Mouse (Mus musculus) stomach, embryonic 16.5 days (tissue): ENCODE data around the gene Lrig2. TPM values are rescaled to one million over a fixed set of nuclear protein-coding genes. Genes with fewer than 3 reads are reported as not detected.

ENCODE experiments used
- ATAC-seq: fragments of 200-750 bp; cut with Nextera tagmentation; 2 replicates; pipeline ENCODE4 v1.8.0; 2017; ENCODE audit warnings: moderate number of reproducible peaks, moderate TSS enrichment; ENCODE audit not compliant: insufficient read depth, low FRiP score
- H3K27ac ChIP-seq: fragments of 300-500 bp; sonication (generic); 2 replicates; pipeline ENCODE4 v1.5.1; 2014; ENCODE audit warnings: low read length
- H3K27me3 ChIP-seq: fragments of 300-500 bp; sonication (generic); 2 replicates; pipeline ENCODE4 v1.6.1; 2014; ENCODE audit warnings: low read length, control low read depth, mixed read lengths; ENCODE audit not compliant: control insufficient read depth, insufficient read depth
- H3K36me3 ChIP-seq: fragments of 300-500 bp; sonication (generic); 2 replicates; pipeline ENCODE4 v1.6.1; 2014; ENCODE audit warnings: low read length; ENCODE audit not compliant: control insufficient read depth, insufficient read depth
- H3K4me1 ChIP-seq: fragments of 300-500 bp; sonication (generic); 2 replicates; pipeline ENCODE4 v1.6.1; 2014; ENCODE audit warnings: low read length, control low read depth, mixed read lengths; ENCODE audit not compliant: control insufficient read depth, insufficient read depth
- H3K4me2 ChIP-seq: fragments of 300-500 bp; sonication (generic); 2 replicates; pipeline ENCODE4 v1.6.1; 2014; ENCODE audit warnings: low read depth, low read length, mixed read lengths
- H3K4me3 ChIP-seq: fragments of 300-500 bp; sonication (generic); replicated peaks from 2 replicates; pipeline ENCODE4 v1.5.1; 2014; ENCODE audit warnings: mild to moderate bottlenecking, low read length
- H3K9ac ChIP-seq: fragments of 300-500 bp; sonication (generic); 2 replicates; pipeline ENCODE4 v1.6.1; 2014; ENCODE audit warnings: low read length
- H3K9me3 ChIP-seq: fragments of 300-500 bp; sonication (generic); replicated peaks from 2 replicates; pipeline ENCODE4 v1.6.1; 2016; ENCODE audit warnings: low read length, control low read depth; ENCODE audit not compliant: control insufficient read depth
- WGBS: fragments of 180-500 bp; shearing (Covaris S2); extraction: QIAGEN DNeasy Blood & Tissue Kit; methylation state at CpG from one replicate; pipeline ENCODE4 v1.1.7; 2014; 5-methylcytosine and 5-hydroxymethylcytosine counted together
- polyA plus RNA-seq: library from polyadenylated mRNA; unstranded; fragments of >200 nt; fragmentation: Nextera tagmentation; extraction: Ambion mirVana; gene quantifications from 2 replicates; pipeline ENCODE4 v1.2.1, GENCODE M21; 2015

Lrig2 gene
- polyA plus RNA-seq, 1 experiment from 2014 or later = 13.7 TPM

- Histone ChIP-seq H3K4me1 (no peaks in the 10 kb centered on the region), H3K4me3 (no peak overlapping the region), H3K9me3 (no peaks in the 10 kb centered on the region), H3K27ac (no peak overlapping the region), H3K36me3 (no peaks in the 10 kb centered on the region), H3K9ac (no peak overlapping the region), H3K4me2 (no peak overlapping the region), H3K27me3 (no peaks in the 10 kb centered on the region)
- 64% methylated on average over 2 of the region's 2 CpGs for WGBS
- no peak for ATAC-seq
Observed at GRCm38 (mm10) chr3:104401176-104401575, 110.5 kb downstream of the Lrig2 start.

- WGBS = 90% methylated on average over 5 of the region's 5 CpGs
Observed at GRCm38 (mm10) chr3:104400126-104400525, 111.6 kb downstream of the Lrig2 start.

GRCm38 (mm10) chr3:104399296-104400045 is 112.2 kb downstream of the Lrig2 start:
- no peaks in the 10 kb centered on the region for H3K9me3 ChIP-seq
- H3K4me3 ChIP-seq = no peak overlapping the region
- no peak overlapping the region for H3K9ac ChIP-seq
- H3K27ac ChIP-seq = no peak overlapping the region
- 81% methylated on average over 10 of the region's 10 CpGs for WGBS
- no peaks in the 10 kb centered on the region for H3K27me3 ChIP-seq
- no peaks in the 10 kb centered on the region for H3K36me3 ChIP-seq
- no peak overlapping the region for H3K4me2 ChIP-seq
- no peaks in the 10 kb centered on the region for H3K4me1 ChIP-seq
- no peak for ATAC-seq

More at GRCm38 (mm10) chr3:104400126-104400525, 111.6 kb downstream of the Lrig2 start:
- ATAC-seq = no peak
- no peaks in the 10 kb centered on the region for H3K4me1 ChIP-seq
- H3K9me3 ChIP-seq = no peaks in the 10 kb centered on the region
- no peak overlapping the region for H3K27ac ChIP-seq
- no peak overlapping the region for H3K9ac ChIP-seq
- no peaks in the 10 kb centered on the region for H3K36me3 ChIP-seq
- no peak overlapping the region for H3K4me3 ChIP-seq
- H3K27me3 ChIP-seq = no peaks in the 10 kb centered on the region
- no peak overlapping the region for H3K4me2 ChIP-seq

- no peak overlapping the region for H3K27ac ChIP-seq
- no peak overlapping the region for H3K9ac ChIP-seq
- H3K27me3 ChIP-seq = no peaks in the 10 kb centered on the region
- no peak overlapping the region for H3K4me3 ChIP-seq
- no peak overlapping the region for H3K4me2 ChIP-seq
- H3K4me1 ChIP-seq = no peaks in the 10 kb centered on the region
- ATAC-seq = no peak
- 65% methylated on average over 9 of the region's 9 CpGs for WGBS
- H3K9me3 ChIP-seq = no peaks in the 10 kb centered on the region
- H3K36me3 ChIP-seq = no peaks in the 10 kb centered on the region
Observed at GRCm38 (mm10) chr3:104397316-104397715, 114.4 kb downstream of the Lrig2 start.

- Histone ChIP-seq H3K27ac (no peak overlapping the region), H3K4me1 (no peaks in the 10 kb centered on the region), H3K9ac (no peak overlapping the region), H3K36me3 (no peaks in the 10 kb centered on the region), H3K4me2 (no peak overlapping the region), H3K9me3 (no peaks in the 10 kb centered on the region), H3K27me3 (no peaks in the 10 kb centered on the region), H3K4me3 (no peak overlapping the region)
- no peak for ATAC-seq
- 45% methylated on average over 3 of the region's 3 CpGs for WGBS
Observed at GRCm38 (mm10) chr3:104396736-104397081, 115.0 kb downstream of the Lrig2 start.

GRCm38 (mm10) chr3:104396067-104396735 is 115.5 kb downstream of the Lrig2 start:
- no peak overlapping the region for H3K4me2 ChIP-seq
- H3K36me3 ChIP-seq = no peaks in the 10 kb centered on the region
- H3K9ac ChIP-seq = no peak overlapping the region
- WGBS = 66% methylated on average over 11 of the region's 11 CpGs
- no peaks in the 10 kb centered on the region for H3K27me3 ChIP-seq
- H3K27ac ChIP-seq = no peak overlapping the region
- no peaks in the 10 kb centered on the region for H3K4me1 ChIP-seq
- no peak overlapping the region for H3K4me3 ChIP-seq
- no peaks in the 10 kb centered on the region for H3K9me3 ChIP-seq
- ATAC-seq = no peak

GRCm38 (mm10) chr3:104390072-104390471 is 121.6 kb downstream of the Lrig2 start:
- no peak overlapping the region for H3K27ac ChIP-seq
- 55% methylated on average over 10 of the region's 10 CpGs for WGBS
- no peaks in the 10 kb centered on the region for H3K36me3 ChIP-seq
- ATAC-seq = no peak
- H3K4me2 ChIP-seq = no peak overlapping the region
- no peak overlapping the region for H3K9ac ChIP-seq
- no peaks in the 10 kb centered on the region for H3K27me3 ChIP-seq
- H3K4me3 ChIP-seq = no peak overlapping the region
- no peaks in the 10 kb centered on the region for H3K9me3 ChIP-seq
- H3K4me1 ChIP-seq = peaks cover 8% of the 10 kb centered on the region; the same call in 1 of the 2 replicates

- Histone ChIP-seq H3K9me3 (no peaks in the 10 kb centered on the region), H3K4me2 (no peak overlapping the region), H3K36me3 (no peaks in the 10 kb centered on the region), H3K9ac (no peak overlapping the region), H3K27me3 (no peaks in the 10 kb centered on the region), H3K4me3 (no peak overlapping the region), H3K27ac (no peak overlapping the region), H3K4me1 (peaks cover 9% of the 10 kb centered on the region; the same call in 1 of the 2 replicates)
- no peak for ATAC-seq
- WGBS = 86% methylated on average over 2 of the region's 2 CpGs
Observed at GRCm38 (mm10) chr3:104389449-104389848, 122.3 kb downstream of the Lrig2 start.

- no peaks in the 10 kb centered on the region for H3K36me3 ChIP-seq
- peak; percentile 89 for ATAC-seq
- 61% methylated on average over 8 of the region's 8 CpGs for WGBS
- no peak overlapping the region for H3K4me2 ChIP-seq
- no peak overlapping the region for H3K27ac ChIP-seq
- no peak overlapping the region for H3K9ac ChIP-seq
- H3K9me3 ChIP-seq = no peaks in the 10 kb centered on the region
- no peak overlapping the region for H3K4me3 ChIP-seq
- peaks cover 9% of the 10 kb centered on the region; the same call in 1 of the 2 replicates for H3K4me1 ChIP-seq
- H3K27me3 ChIP-seq = no peaks in the 10 kb centered on the region
Observed at GRCm38 (mm10) chr3:104385587-104385986, 126.1 kb downstream of the Lrig2 start.
